8 mouse cellular contexts compared by ENCODE assay signal in the genomic region with DNA sequence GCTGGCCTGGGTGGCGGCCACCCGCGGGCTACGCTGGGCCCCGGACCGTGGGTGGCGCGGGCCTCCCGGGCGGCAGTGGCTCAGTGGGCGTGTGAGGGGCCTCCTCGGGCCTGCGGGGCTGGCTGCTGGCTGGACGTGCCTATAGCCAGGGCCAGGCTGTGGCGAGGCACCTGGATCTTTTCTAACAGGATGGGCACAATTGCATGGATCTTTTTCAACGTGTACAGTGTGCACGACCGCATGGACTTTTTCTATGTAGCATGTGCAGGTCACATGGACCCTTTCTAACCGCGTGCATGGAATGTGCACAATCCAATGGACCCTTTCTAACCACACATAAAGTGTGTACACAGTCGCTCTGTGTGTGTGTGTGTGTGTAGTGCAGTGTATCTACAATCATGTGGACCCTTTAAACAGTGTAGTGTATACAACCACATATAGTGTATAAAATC. TPM values are rescaled to one million over a fixed set of nuclear protein-coding genes. Genes with fewer than 3 reads are reported as not detected.
DNase-seq lines count a peak whose midpoint lies in the region; ATAC-seq and TF ChIP-seq lines count a peak whose summit lies in the region.

No protein-coding gene starts in this region.

- no peak for TF ChIP-seq RAD21 in MEL (IDR thresholded peaks at IDR 0.05; ENCODE audit: low read depth, low read length)

- no peaks in the 10 kb centered on the region for H3K36me3 ChIP-seq in kidney, adult 2 months (ENCODE audit: control insufficient read depth, insufficient read depth, low read length)
- H3K36me3 ChIP-seq in MEL (ENCODE audit: control insufficient read depth in 1 of 2, insufficient read depth in 2 of 2, low read length in 2 of 2), result peaks cover 0 to 24% of the 10 kb centered on the region in 2 experiments; a peak in 2 of 4 replicates
- no peaks in the 10 kb centered on the region for H3K36me3 ChIP-seq in forebrain, embryonic 11.5 days (ENCODE audit: control insufficient read depth, insufficient read depth, low read length)
- no peaks in the 10 kb centered on the region for H3K36me3 ChIP-seq in liver, embryonic 14.5 days (replicated peaks; ENCODE audit: control insufficient read depth, insufficient read depth, low read depth)
- no peaks in the 10 kb centered on the region for H3K36me3 ChIP-seq in stomach, postnatal 0 days (ENCODE audit: control insufficient read depth, insufficient read depth, low read length)

- no peak for TF ChIP-seq POLR2A in kidney, adult 2 months (IDR thresholded peaks at IDR 0.05; ENCODE audit: low read depth, low read length)
- peak in 1 of 2 experiments; percentile 68; a peak in 2 of 4 replicates for TF ChIP-seq POLR2A in MEL (IDR thresholded peaks at IDR 0.05; ENCODE audit: control insufficient read depth in 1 of 2, insufficient read depth in 1 of 2, low read depth in 1 of 2, low read length in 2 of 2, poor library complexity in 1 of 2)

- 0 out of 2 replicates have a peak overlapping the region, but pooled peaks have one; percentile 53 for H3K27ac ChIP-seq in kidney, adult 2 months (ENCODE audit: insufficient read depth, low read depth, low read length)
- peak overlapping the region; percentile 94 for H3K27ac ChIP-seq in MEL (ENCODE audit: control insufficient read depth, low read depth, low read length)
- H3K27ac ChIP-seq in forebrain, embryonic 11.5 days (ENCODE audit: low read depth, low read length), result peak overlapping the region; percentile 62
- H3K27ac ChIP-seq in liver, embryonic 14.5 days, result no peak overlapping the region
- H3K27ac ChIP-seq in stomach, postnatal 0 days (replicated peaks), result peak overlapping the region; percentile 90

- no peak for DNase-seq in kidney, adult 2 months
- DNase-seq in kidney, adult 11 months, result no peak
- DNase-seq in MEL (ENCODE audit: low read depth, low spot score), result peak; percentile 86
- peak; percentile 82 for DNase-seq in forebrain, embryonic 11.5 days (ENCODE audit: low spot score)
- no peak for DNase-seq in liver, embryonic 14.5 days (ENCODE audit: low read depth in 3 of 3, low spot score in 3 of 3)
- DNase-seq in stomach, postnatal 0 days (ENCODE audit: low spot score), result no peak
- DNase-seq in cerebellum, postnatal 10 days, result no peak
- no peak for DNase-seq in urinary bladder, postnatal 10 days (ENCODE audit: low spot score)

- 4% methylated on average over 21 of the region's 21 CpGs for WGBS in kidney, adult 2 months
- WGBS in forebrain, embryonic 11.5 days, result 6% methylated on average over 19 of the region's 21 CpGs
- 6% methylated on average over 20 of the region's 21 CpGs for WGBS in liver, embryonic 14.5 days (ENCODE audit: insufficient replicate concordance)
- 3% methylated on average over 21 of the region's 21 CpGs for WGBS in stomach, postnatal 0 days

- H3K27me3 ChIP-seq in kidney, adult 2 months (replicated peaks; ENCODE audit: control insufficient read depth, insufficient read depth, low read length), result no peaks in the 10 kb centered on the region
- no peaks in the 10 kb centered on the region for H3K27me3 ChIP-seq in MEL (ENCODE audit: control insufficient read depth in 1 of 2, insufficient read depth in 2 of 2, low read length in 2 of 2)
- H3K27me3 ChIP-seq in forebrain, embryonic 11.5 days (ENCODE audit: control insufficient read depth, insufficient read depth, low read length), result no peaks in the 10 kb centered on the region
- H3K27me3 ChIP-seq in liver, embryonic 14.5 days (ENCODE audit: control insufficient read depth, insufficient read depth, low read length), result peaks cover 28% of the 10 kb centered on the region
- H3K27me3 ChIP-seq in stomach, postnatal 0 days (ENCODE audit: control insufficient read depth, insufficient read depth, low read length), result no peaks in the 10 kb centered on the region

- H3K4me1 ChIP-seq in kidney, adult 2 months (ENCODE audit: control insufficient read depth, insufficient read depth, low read length), result no peaks in the 10 kb centered on the region; the same call in 1 of the 2 replicates
- peaks cover 12% of the 10 kb centered on the region in 2 experiments for H3K4me1 ChIP-seq in MEL (ENCODE audit: control insufficient read depth in 1 of 2, insufficient read depth in 2 of 2, low read length in 2 of 2)
- H3K4me1 ChIP-seq in forebrain, embryonic 11.5 days (replicated peaks; ENCODE audit: control insufficient read depth, insufficient read depth, low read length), result peaks cover 9% of the 10 kb centered on the region; the same call in 1 of the 2 replicates
- H3K4me1 ChIP-seq in liver, embryonic 14.5 days (replicated peaks; ENCODE audit: control insufficient read depth in 2 of 2, insufficient read depth in 2 of 2, low read length in 1 of 2), result peaks cover 2 to 14% of the 10 kb centered on the region in 2 experiments; a peak in 2 of 4 replicates
- H3K4me1 ChIP-seq in stomach, postnatal 0 days (replicated peaks; ENCODE audit: control insufficient read depth, insufficient read depth), result no peaks in the 10 kb centered on the region

- peak overlapping the region; percentile 85 for H3K4me2 ChIP-seq in forebrain, embryonic 11.5 days (ENCODE audit: low read depth, low read length, severe bottlenecking)
- H3K4me2 ChIP-seq in liver, embryonic 14.5 days (ENCODE audit: low read depth), result peak overlapping the region; percentile 66
- peak overlapping the region; percentile 90 for H3K4me2 ChIP-seq in stomach, postnatal 0 days (replicated peaks; ENCODE audit: low read depth)

- peak overlapping the region; percentile 69 for H3K4me3 ChIP-seq in kidney, adult 2 months (ENCODE audit: insufficient read depth, low read depth, low read length)
- H3K4me3 ChIP-seq in MEL (ENCODE audit: control insufficient read depth in 1 of 2, insufficient read depth in 1 of 2, low read depth in 2 of 2, low read length in 2 of 2), result peak overlapping the region; percentile 43 to 56
- peak overlapping the region; percentile 65 for H3K4me3 ChIP-seq in forebrain, embryonic 11.5 days (ENCODE audit: low read depth, low read length)
- peak overlapping the region; percentile 56 to 61 for H3K4me3 ChIP-seq in liver, embryonic 14.5 days (ENCODE audit: insufficient read depth in 1 of 2, low read depth in 2 of 2, low read length in 2 of 2)
- peak overlapping the region; percentile 81 for H3K4me3 ChIP-seq in stomach, postnatal 0 days (ENCODE audit: low read depth, low read length)

- no peak for TF ChIP-seq EP300 in MEL (IDR thresholded peaks at IDR 0.05; ENCODE audit: low read depth in 1 of 2, low read length in 2 of 2)
- no peak for TF ChIP-seq EP300 in liver, embryonic 14.5 days (IDR thresholded peaks at IDR 0.05; ENCODE audit: low read depth)
- TF ChIP-seq EP300 in stomach, postnatal 0 days (optimal IDR thresholded peaks at IDR 0.05), result no peak

- peak overlapping the region; percentile 75 for H3K9ac ChIP-seq in MEL (ENCODE audit: control insufficient read depth, low read depth, low read length, poor library complexity, severe bottlenecking)
- peak overlapping the region; percentile 91 for H3K9ac ChIP-seq in forebrain, embryonic 11.5 days (ENCODE audit: low read length)
- peak overlapping the region; percentile 51 for H3K9ac ChIP-seq in liver, embryonic 14.5 days (replicated peaks)
- peak overlapping the region; percentile 83 for H3K9ac ChIP-seq in stomach, postnatal 0 days (ENCODE audit: low read length)

- no peaks in the 10 kb centered on the region for H3K9me3 ChIP-seq in MEL (replicated peaks; ENCODE audit: insufficient read depth, low read length)
- no peaks in the 10 kb centered on the region for H3K9me3 ChIP-seq in forebrain, embryonic 11.5 days (ENCODE audit: control insufficient read depth, low read length)
- H3K9me3 ChIP-seq in liver, embryonic 14.5 days (ENCODE audit: control insufficient read depth, low read length), result no peaks in the 10 kb centered on the region
- no peaks in the 10 kb centered on the region for H3K9me3 ChIP-seq in stomach, postnatal 0 days (ENCODE audit: control insufficient read depth, low read length)

- peaks cover 37% of the 10 kb centered on the region for H3K79me2 ChIP-seq in MEL (ENCODE audit: control insufficient read depth, insufficient read depth, low read length, poor library complexity)

- TF ChIP-seq CTCF in kidney, adult 2 months (conservative IDR thresholded peaks at IDR 0.05; ENCODE audit: insufficient read depth, insufficient read length, low read depth, low read length), result no peak
- no peak for TF ChIP-seq CTCF in MEL (IDR thresholded peaks at IDR 0.05 in 2 of 3, conservative IDR thresholded peaks at IDR 0.05 in 1 of 3; ENCODE audit: control insufficient read depth in 1 of 3, insufficient read depth in 1 of 3, low read depth in 2 of 3, low read length in 3 of 3, poor library complexity in 1 of 3, severe bottlenecking in 1 of 3)
- TF ChIP-seq CTCF in liver, embryonic 14.5 days (IDR thresholded peaks at IDR 0.05; ENCODE audit: low read depth), result no peak
- TF ChIP-seq CTCF in stomach, postnatal 0 days (IDR thresholded peaks at IDR 0.05; ENCODE audit: low read depth), result no peak

- peak; percentile 75 for ATAC-seq in forebrain, embryonic 11.5 days (replicated peaks; ENCODE audit: low FRiP score)
- ATAC-seq in liver, embryonic 14.5 days (ENCODE audit: insufficient read depth), result no peak
- no peak; the same call in 1 of the 2 replicates for ATAC-seq in stomach, postnatal 0 days (ENCODE audit: low FRiP score, low TSS enrichment)

TF ChIP-seq in MEL, 35 proteins besides CTCF, POLR2A, EP300 and RAD21:
- TF ChIP-seq E2F4 (IDR thresholded peaks at IDR 0.05; ENCODE audit: borderline replicate concordance, low read depth, low read length) (no peak), ZMIZ1 (IDR thresholded peaks at IDR 0.05; ENCODE audit: low read depth, low read length) (no peak), TBP (IDR thresholded peaks at IDR 0.05; ENCODE audit: low read depth, low read length) (0 out of 2 replicates have a peak, but pooled peaks have one; percentile 9)
TF ChIP-seq in MEL: peak in this region for 1.

RNA-seq across cellular contexts. Expression of gene Bcl2, which starts 0.5 kb away (rescaled TPM):
- 1.9 and 2.6 TPM in 2 replicates for polyA plus RNA-seq in kidney, adult 2 months (2012; rRNA removed)
- total RNA-seq in MEL (2012; rRNA removed), result 26.0 and 30.9 TPM in 2 replicates
- polyA plus RNA-seq in MEL (2012; ENCODE audit: insufficient read depth in 1 of 2, insufficient read length in 2 of 2, low read depth in 1 of 2, low replicate concordance in 2 of 2, missing spikeins in 1 of 2), result 10 to 100 TPM; 38.8 to 87.0 TPM
- polyA plus RNA-seq in forebrain, embryonic 11.5 days (2014; fragmentation: Nextera tagmentation; extraction: Ambion mirVana), result 6.9 and 7.4 TPM in 2 replicates
- polyA plus RNA-seq in liver, embryonic 14.5 days (2012; rRNA removed), result 0.14 and 0.38 TPM in 2 replicates
- 0.43 TPM in 2 replicates for polyA plus RNA-seq in liver, embryonic 14.5 days (2014; fragmentation: Nextera tagmentation; extraction: Ambion mirVana)
- 5.6 and 6.2 TPM in 2 replicates for polyA plus RNA-seq in stomach, postnatal 0 days (2015; fragmentation: Nextera tagmentation; extraction: Ambion mirVana)

RNA-seq across cellular contexts. Expression of gene Kdsr, which starts 45.0 kb away (rescaled TPM):
- polyA plus RNA-seq in kidney, adult 2 months (2012; rRNA removed), result 7.6 and 13.3 TPM in 2 replicates
- 15.1 and 15.3 TPM in 2 replicates for total RNA-seq in MEL (2012; rRNA removed)
- 10 to 100 TPM in 1 of 2 experiments, not detected in 1; 20.3 TPM for polyA plus RNA-seq in MEL (2012; ENCODE audit: insufficient read depth in 1 of 2, insufficient read length in 2 of 2, low read depth in 1 of 2, low replicate concordance in 2 of 2, missing spikeins in 1 of 2)
- polyA plus RNA-seq in forebrain, embryonic 11.5 days (2014; fragmentation: Nextera tagmentation; extraction: Ambion mirVana), result 8.9 and 9.0 TPM in 2 replicates
- polyA plus RNA-seq in liver, embryonic 14.5 days (2012; rRNA removed), result 0.88 and 1.3 TPM in 2 replicates
- 3.0 and 4.0 TPM in 2 replicates for polyA plus RNA-seq in liver, embryonic 14.5 days (2014; fragmentation: Nextera tagmentation; extraction: Ambion mirVana)
- 18.3 and 18.9 TPM in 2 replicates for polyA plus RNA-seq in stomach, postnatal 0 days (2015; fragmentation: Nextera tagmentation; extraction: Ambion mirVana)

Comparison
In these comparisons a context has a peak if more than half of its experiments do, and no peak if none do; other contexts are left out.
1. DNase-seq: peak in MEL (single experiment) and forebrain, embryonic 11.5 days (single experiment); none in kidney, adult 2 months (single experiment), kidney, adult 11 months (single experiment), liver, embryonic 14.5 days (0 of 3), stomach, postnatal 0 days (single experiment), cerebellum, postnatal 10 days (0 of 2) and urinary bladder, postnatal 10 days (single experiment).
2. Peak in every context shown above with its lines, with median percentiles within 50 percentile points of each other: H3K4me3 ChIP-seq, H3K9ac ChIP-seq and H3K4me2 ChIP-seq.